11 mouse cellular contexts compared by ENCODE assay signal in genomic region chr2:34225470-34225869, GRCm38 (mm10).
"Had no signal": no experiment of that assay in that cellular context is flagged by ENCODE, and none has a peak within 500 bp of the region (broad histone marks: within the 10 kb centered on the region; RNA-seq: fewer than 3 reads in every experiment).

No protein-coding gene starts in this region.

- ATAC-seq: liver, embryonic 12.5 days had no signal

- H3K4me1 ChIP-seq: limb, embryonic 15.5 days had no signal

- H3K4me3 ChIP-seq: limb, embryonic 15.5 days; liver, embryonic 12.5 days; myocyte; neural tube, embryonic 12.5 days had no signal

- H3K4me2 ChIP-seq: limb, embryonic 15.5 days; liver, embryonic 12.5 days; neural tube, embryonic 12.5 days had no signal

- H3K9me3 ChIP-seq: limb, embryonic 15.5 days; liver, embryonic 12.5 days; neural tube, embryonic 12.5 days had no signal

- H3K36me3 ChIP-seq: limb, embryonic 15.5 days; liver, embryonic 12.5 days; neural tube, embryonic 12.5 days had no signal

- H3K9ac ChIP-seq: limb, embryonic 15.5 days; liver, embryonic 12.5 days; neural tube, embryonic 12.5 days had no signal

- H3K27ac ChIP-seq: kidney, postnatal 0 days; limb, embryonic 15.5 days; liver, embryonic 12.5 days; neural tube, embryonic 12.5 days; stomach, postnatal 0 days had no signal

- H3K27me3 ChIP-seq: limb, embryonic 15.5 days; liver, embryonic 12.5 days; neural tube, embryonic 12.5 days had no signal

- DNase-seq: kidney, adult 9 months; kidney, postnatal 36 days; layer of hippocampus, adult 9-11 months; layer of hippocampus, postnatal 36 days; thymus, postnatal 4 days had no signal
